In genomic region chr16:44496971-44497464, GRCm38 (mm10) we compare ENCODE assay signal across 22 mouse cellular contexts.
DNase-seq lines count a peak whose midpoint lies in the region; ATAC-seq and TF ChIP-seq lines count a peak whose summit lies in the region.
"Had no signal": no experiment of that assay in that cellular context is flagged by ENCODE, and none has a peak within 500 bp of the region (broad histone marks: within the 10 kb centered on the region; RNA-seq: fewer than 3 reads in every experiment).

No protein-coding gene starts in this region.

- H3K4me2 ChIP-seq in forebrain, postnatal 0 days (ENCODE audit: low read depth), result no peak overlapping the region
- no peak overlapping the region for H3K4me2 ChIP-seq in forebrain, embryonic 14.5 days (ENCODE audit: low read length)
- H3K4me2 ChIP-seq: hindbrain, embryonic 14.5 days; liver, embryonic 15.5 days; neural tube, embryonic 13.5 days had no signal

- H3K4me1 ChIP-seq in forebrain, postnatal 0 days (ENCODE audit: insufficient read depth), result no peaks in the 10 kb centered on the region
- peaks cover 23% of the 10 kb centered on the region; the same call in 1 of the 2 replicates for H3K4me1 ChIP-seq in forebrain, embryonic 14.5 days (ENCODE audit: control insufficient read depth, insufficient read depth, low read length)
- H3K4me1 ChIP-seq: liver, embryonic 15.5 days had no signal

- no peak overlapping the region for H3K4me3 ChIP-seq in forebrain, postnatal 0 days (ENCODE audit: low read depth, low read length)
- no peak overlapping the region for H3K4me3 ChIP-seq in forebrain, embryonic 14.5 days (ENCODE audit: low read depth, low read length)
- H3K4me3 ChIP-seq: heart, embryonic 10.5 days; liver, embryonic 15.5 days; megakaryocyte, embryonic 14.5 days; neural tube, embryonic 13.5 days had no signal

- peak; percentile 47; the same call in 1 of the 2 replicates for ATAC-seq in forebrain, postnatal 0 days
- no peak for ATAC-seq in forebrain, embryonic 14.5 days
- peak; percentile 74 for ATAC-seq in CD4-positive, CD25-positive, alpha-beta regulatory T cell, adult 4 months
- peak; percentile 66 for ATAC-seq in inflammation-experienced regulatory T-cells, adult 6 months
- ATAC-seq: lung, postnatal 0 days had no signal

- no peak overlapping the region for H3K27ac ChIP-seq in forebrain, postnatal 0 days (ENCODE audit: low read depth, low read length)
- no peak overlapping the region for H3K27ac ChIP-seq in forebrain, embryonic 14.5 days (ENCODE audit: low read depth, low read length)
- H3K27ac ChIP-seq: heart, embryonic 10.5 days; hindbrain, embryonic 14.5 days; liver, embryonic 15.5 days; neural tube, embryonic 13.5 days; stomach, postnatal 0 days had no signal

- DNase-seq in forebrain, postnatal 0 days, result peak; percentile 46
- DNase-seq in forebrain, embryonic 14.5 days (ENCODE audit: low spot score), result no peak
- peak; percentile 43 for DNase-seq in CD4-positive helper T cell, adult 2 months (ENCODE audit: low read depth, low spot score)
- no peak for DNase-seq in adipocyte (ENCODE audit: low spot score)
- no peak for DNase-seq in gastrocnemius, postnatal 10 days
- DNase-seq: adrenal gland, adult 8-10 months; gastrocnemius, postnatal 25 days; heart, postnatal 10 days; kidney, adult 18-20 months; kidney, postnatal 25 days; layer of hippocampus, postnatal 36 days; right cerebral cortex, postnatal 14 days; thymus, postnatal 14 days had no signal

- H3K9ac ChIP-seq in forebrain, postnatal 0 days, result no peak overlapping the region
- H3K9ac ChIP-seq in forebrain, embryonic 14.5 days (ENCODE audit: low read length), result no peak overlapping the region
- H3K9ac ChIP-seq: hindbrain, embryonic 14.5 days; liver, embryonic 15.5 days; neural tube, embryonic 13.5 days had no signal

- no peaks in the 10 kb centered on the region for H3K27me3 ChIP-seq in forebrain, postnatal 0 days (ENCODE audit: insufficient read depth, low read length)
- no peaks in the 10 kb centered on the region for H3K27me3 ChIP-seq in forebrain, embryonic 14.5 days (replicated peaks; ENCODE audit: control insufficient read depth, insufficient read depth, low read length)
- H3K27me3 ChIP-seq: liver, embryonic 15.5 days; neural tube, embryonic 13.5 days had no signal

- H3K36me3 ChIP-seq in forebrain, postnatal 0 days (ENCODE audit: insufficient read depth), result peaks cover 22% of the 10 kb centered on the region
- H3K36me3 ChIP-seq in forebrain, embryonic 14.5 days (ENCODE audit: control insufficient read depth, insufficient read depth, low read length), result peaks cover 79% of the 10 kb centered on the region
- H3K36me3 ChIP-seq: liver, embryonic 15.5 days had no signal

- H3K9me3 ChIP-seq in forebrain, postnatal 0 days (ENCODE audit: low read length), result no peaks in the 10 kb centered on the region
- no peaks in the 10 kb centered on the region for H3K9me3 ChIP-seq in forebrain, embryonic 14.5 days (replicated peaks; ENCODE audit: control insufficient read depth, low read length)
- H3K9me3 ChIP-seq: heart, embryonic 10.5 days; liver, embryonic 15.5 days; neural tube, embryonic 13.5 days had no signal

- no peak for TF ChIP-seq CTCF in forebrain, postnatal 0 days (IDR thresholded peaks at IDR 0.05; ENCODE audit: low read depth)

- WGBS in forebrain, postnatal 0 days, result 56% methylated on average over 15 of the region's 15 CpGs
- 70% methylated on average over 15 of the region's 15 CpGs for WGBS in forebrain, embryonic 14.5 days

Comparison
In these comparisons a context has a peak if more than half of its experiments do, and no peak if none do; other contexts are left out.
1. DNase-seq: peak in forebrain, postnatal 0 days (single experiment) and CD4-positive helper T cell, adult 2 months (single experiment); none in forebrain, embryonic 14.5 days (single experiment), adipocyte (single experiment) and gastrocnemius, postnatal 10 days (single experiment).